Mouse (Mus musculus): ENCODE data around the gene Pecr. TPM values are rescaled to one million over a fixed set of nuclear protein-coding genes. Genes with fewer than 3 reads are reported as not detected.

Pecr gene
- polyA plus RNA-seq, 1 experiment from 2014 or later: 43.2 TPM

- no peak overlapping the region for H3K27ac ChIP-seq (ENCODE audit: low read depth, low read length)
- WGBS: 28% methylated on average over 4 of the region's 4 CpGs
- DNase-seq (ENCODE audit: low spot score): no peak
Observed at GRCm38 (mm10) chr1:72220008-72220407, 64.1 kb downstream of the Pecr start.

GRCm38 (mm10) chr1:72219116-72219515 is 65.0 kb downstream of the Pecr start:
- DNase-seq (ENCODE audit: low spot score) (no peak), ATAC-seq (replicated peaks; ENCODE audit: low FRiP score) (no peak)
- Histone ChIP-seq H3K9ac (ENCODE audit: low read depth, low read length) (no peak overlapping the region), H3K4me3 (ENCODE audit: low read depth, low read length) (no peak overlapping the region), H3K4me1 (replicated peaks; ENCODE audit: control insufficient read depth, insufficient read depth, low read length) (no peaks in the 10 kb centered on the region), H3K27me3 (replicated peaks; ENCODE audit: control insufficient read depth, insufficient read depth, low read length) (peaks cover 13% of the 10 kb centered on the region), H3K27ac (ENCODE audit: low read depth, low read length) (no peak overlapping the region), H3K4me2 (no peak overlapping the region), H3K9me3 (ENCODE audit: control insufficient read depth, low read length) (no peaks in the 10 kb centered on the region), H3K36me3 (ENCODE audit: control insufficient read depth, insufficient read depth, low read length) (no peaks in the 10 kb centered on the region)
- WGBS: 54% methylated on average over 2 of the region's 2 CpGs

More at GRCm38 (mm10) chr1:72220008-72220407, 64.1 kb downstream of the Pecr start:
- no peak overlapping the region for H3K4me2 ChIP-seq
- H3K4me3 ChIP-seq (ENCODE audit: low read depth, low read length): no peak overlapping the region
- H3K27me3 ChIP-seq (replicated peaks; ENCODE audit: control insufficient read depth, insufficient read depth, low read length): peaks cover 19% of the 10 kb centered on the region
- no peaks in the 10 kb centered on the region for H3K36me3 ChIP-seq (ENCODE audit: control insufficient read depth, insufficient read depth, low read length)
- no peaks in the 10 kb centered on the region for H3K4me1 ChIP-seq (replicated peaks; ENCODE audit: control insufficient read depth, insufficient read depth, low read length)
- no peak overlapping the region for H3K9ac ChIP-seq (ENCODE audit: low read depth, low read length)
- H3K9me3 ChIP-seq (ENCODE audit: control insufficient read depth, low read length): no peaks in the 10 kb centered on the region
- ATAC-seq (replicated peaks; ENCODE audit: low FRiP score): no peak

GRCm38 (mm10) chr1:72218626-72219025 is 65.5 kb downstream of the Pecr start:
- no peak for ATAC-seq (replicated peaks; ENCODE audit: low FRiP score)
- Histone ChIP-seq H3K9ac (ENCODE audit: low read depth, low read length) (no peak overlapping the region), H3K9me3 (ENCODE audit: control insufficient read depth, low read length) (no peaks in the 10 kb centered on the region), H3K4me3 (ENCODE audit: low read depth, low read length) (no peak overlapping the region), H3K27me3 (replicated peaks; ENCODE audit: control insufficient read depth, insufficient read depth, low read length) (peaks cover 9% of the 10 kb centered on the region), H3K27ac (ENCODE audit: low read depth, low read length) (no peak overlapping the region), H3K36me3 (ENCODE audit: control insufficient read depth, insufficient read depth, low read length) (no peaks in the 10 kb centered on the region), H3K4me1 (replicated peaks; ENCODE audit: control insufficient read depth, insufficient read depth, low read length) (no peaks in the 10 kb centered on the region), H3K4me2 (no peak overlapping the region)
- no peak for DNase-seq (ENCODE audit: low spot score)
- 44% methylated on average over 2 of the region's 2 CpGs for WGBS

DNA sequence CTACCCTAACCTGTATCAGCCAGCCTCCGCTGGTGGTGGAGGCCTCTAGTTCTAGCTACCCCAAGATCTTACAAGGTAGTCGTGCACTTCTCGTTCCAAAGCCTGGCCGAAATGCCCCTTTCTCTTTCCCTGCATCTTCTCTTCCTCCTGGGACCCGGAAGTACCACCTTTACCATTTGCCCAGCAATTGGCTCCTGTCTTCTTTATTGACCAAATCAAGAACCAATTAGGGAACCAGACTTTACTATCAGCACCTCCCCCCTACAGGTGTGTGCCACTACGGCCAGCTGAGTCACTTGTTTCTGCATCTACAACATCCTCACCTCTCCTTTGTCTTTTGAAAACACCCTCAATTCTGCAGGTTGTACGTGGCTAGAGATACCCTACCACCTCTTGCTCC is 67.4 kb downstream of the Pecr start:
- H3K27me3 ChIP-seq (replicated peaks; ENCODE audit: control insufficient read depth, insufficient read depth, low read length): peaks cover 4% of the 10 kb centered on the region; the same call in 1 of the 2 replicates
- H3K4me2 ChIP-seq: no peak overlapping the region
- 73% methylated on average over 7 of the region's 7 CpGs for WGBS
- DNase-seq (ENCODE audit: low spot score) (no peak), ATAC-seq (replicated peaks; ENCODE audit: low FRiP score) (no peak)
- no peaks in the 10 kb centered on the region for H3K4me1 ChIP-seq (replicated peaks; ENCODE audit: control insufficient read depth, insufficient read depth, low read length)
- no peak overlapping the region for H3K27ac ChIP-seq (ENCODE audit: low read depth, low read length)
- H3K9me3 ChIP-seq (ENCODE audit: control insufficient read depth, low read length): no peaks in the 10 kb centered on the region
- H3K4me3 ChIP-seq (ENCODE audit: low read depth, low read length): no peak overlapping the region
- H3K9ac ChIP-seq (ENCODE audit: low read depth, low read length): no peak overlapping the region
- H3K36me3 ChIP-seq (ENCODE audit: control insufficient read depth, insufficient read depth, low read length): no peaks in the 10 kb centered on the region

GRCm38 (mm10) chr1:72215174-72215573 is 68.9 kb downstream of the Pecr start:
- H3K4me3 ChIP-seq (ENCODE audit: low read depth, low read length): no peak overlapping the region
- H3K4me2 ChIP-seq: no peak overlapping the region
- no peaks in the 10 kb centered on the region; the same call in 1 of the 2 replicates for H3K4me1 ChIP-seq (replicated peaks; ENCODE audit: control insufficient read depth, insufficient read depth, low read length)
- H3K27me3 ChIP-seq (replicated peaks; ENCODE audit: control insufficient read depth, insufficient read depth, low read length): peaks cover 11% of the 10 kb centered on the region
- DNase-seq (ENCODE audit: low spot score) (no peak), ATAC-seq (replicated peaks; ENCODE audit: low FRiP score) (no peak)
- H3K36me3 ChIP-seq (ENCODE audit: control insufficient read depth, insufficient read depth, low read length): no peaks in the 10 kb centered on the region
- WGBS: 61% methylated on average over 4 of the region's 4 CpGs
- no peak overlapping the region for H3K9ac ChIP-seq (ENCODE audit: low read depth, low read length)
- no peak overlapping the region for H3K27ac ChIP-seq (ENCODE audit: low read depth, low read length)
- H3K9me3 ChIP-seq (ENCODE audit: control insufficient read depth, low read length): no peaks in the 10 kb centered on the region

DNA sequence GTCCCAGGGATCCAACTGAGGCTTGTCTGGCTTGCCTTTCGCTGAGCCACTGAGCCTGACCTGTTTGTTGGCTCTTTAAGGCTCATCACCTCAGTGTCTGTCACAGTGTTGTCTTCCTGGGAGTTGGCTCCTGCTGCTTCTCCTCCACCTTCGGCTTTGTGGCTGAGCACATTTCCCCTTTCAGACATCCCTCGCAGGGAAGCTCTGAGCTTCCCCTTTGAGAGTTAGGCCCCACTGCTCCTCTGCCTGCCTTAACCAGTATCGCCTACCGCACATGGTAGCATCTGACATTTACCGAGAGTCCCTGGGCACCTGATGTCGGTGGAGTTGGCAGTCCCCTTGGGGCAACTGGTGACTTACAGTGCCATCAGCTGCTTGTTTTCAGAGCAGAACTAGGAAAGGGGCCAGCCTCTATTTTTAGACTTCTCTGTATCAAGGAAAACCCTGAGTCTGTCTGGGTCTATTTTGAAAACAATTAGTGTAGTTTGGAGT is 69.6 kb downstream of the Pecr start:
- 46% methylated on average over 7 of the region's 7 CpGs for WGBS
- no peak overlapping the region for H3K9ac ChIP-seq (ENCODE audit: low read depth, low read length)
- no peak for DNase-seq (ENCODE audit: low spot score)

DNA sequence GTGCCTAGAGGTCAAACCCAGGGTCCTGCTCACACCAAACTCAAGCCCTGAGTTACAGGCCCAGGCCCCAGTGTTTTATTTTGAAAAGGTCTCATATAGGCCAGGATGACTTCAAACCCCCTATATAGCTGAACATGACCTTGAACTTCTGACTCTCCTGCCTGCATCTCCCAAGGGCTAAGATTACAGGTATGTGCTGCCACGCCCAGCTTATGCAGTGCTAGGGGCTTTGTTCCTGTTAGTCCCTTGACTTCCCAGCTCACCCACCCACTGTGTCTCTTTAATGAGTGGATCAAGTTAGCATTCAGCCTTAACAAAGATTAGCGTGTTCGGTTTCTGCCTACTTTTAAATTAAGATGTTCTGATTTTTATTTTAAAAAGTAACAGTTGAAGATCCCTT is 70.2 kb downstream of the Pecr start:
- H3K4me1 ChIP-seq (replicated peaks; ENCODE audit: control insufficient read depth, insufficient read depth, low read length): no peaks in the 10 kb centered on the region; the same call in 1 of the 2 replicates
- no peak overlapping the region for H3K4me2 ChIP-seq
- 82% methylated on average over 3 of the region's 3 CpGs for WGBS
- H3K9me3 ChIP-seq (ENCODE audit: control insufficient read depth, low read length): no peaks in the 10 kb centered on the region
- no peak overlapping the region for H3K4me3 ChIP-seq (ENCODE audit: low read depth, low read length)
- no peak overlapping the region for H3K27ac ChIP-seq (ENCODE audit: low read depth, low read length)
- H3K36me3 ChIP-seq (ENCODE audit: control insufficient read depth, insufficient read depth, low read length): no peaks in the 10 kb centered on the region
- DNase-seq (ENCODE audit: low spot score) (no peak), ATAC-seq (replicated peaks; ENCODE audit: low FRiP score) (no peak)
- H3K27me3 ChIP-seq (replicated peaks; ENCODE audit: control insufficient read depth, insufficient read depth, low read length): peaks cover 11% of the 10 kb centered on the region
- no peak overlapping the region for H3K9ac ChIP-seq (ENCODE audit: low read depth, low read length)

More for the DNA sequence above, 69.6 kb downstream of the Pecr start:
- no peak overlapping the region for H3K27ac ChIP-seq (ENCODE audit: low read depth, low read length)
- H3K36me3 ChIP-seq (ENCODE audit: control insufficient read depth, insufficient read depth, low read length): no peaks in the 10 kb centered on the region
- H3K4me2 ChIP-seq: no peak overlapping the region
- H3K27me3 ChIP-seq (replicated peaks; ENCODE audit: control insufficient read depth, insufficient read depth, low read length): peaks cover 11% of the 10 kb centered on the region
- no peaks in the 10 kb centered on the region; the same call in 1 of the 2 replicates for H3K4me1 ChIP-seq (replicated peaks; ENCODE audit: control insufficient read depth, insufficient read depth, low read length)
- no peak overlapping the region for H3K4me3 ChIP-seq (ENCODE audit: low read depth, low read length)
- ATAC-seq (replicated peaks; ENCODE audit: low FRiP score): no peak
- no peaks in the 10 kb centered on the region for H3K9me3 ChIP-seq (ENCODE audit: control insufficient read depth, low read length)

GRCm38 (mm10) chr1:72211701-72212699 is 72.1 kb downstream of the Pecr start, which contains the start of gene Mreg:
Gene Mreg, minus strand, starts transcription at chr1:72212307.
- peak; percentile 76 for ATAC-seq (replicated peaks; ENCODE audit: low FRiP score)

More at GRCm38 (mm10) chr1:72211701-72212699, 72.1 kb downstream of the Pecr start, which contains the start of gene Mreg:
- Histone ChIP-seq H3K27ac (ENCODE audit: low read depth, low read length) (no peak within 1 kb of the TSS), H3K9ac (ENCODE audit: low read depth, low read length) (peak within 1 kb of the TSS; percentile 62), H3K27me3 (replicated peaks; ENCODE audit: control insufficient read depth, insufficient read depth, low read length) (peaks cover 11% of the 10 kb centered on the region), H3K4me2 (peak within 1 kb of the TSS; percentile 92), H3K9me3 (ENCODE audit: control insufficient read depth, low read length) (no peaks in the 10 kb centered on the region), H3K36me3 (ENCODE audit: control insufficient read depth, insufficient read depth, low read length) (no peaks in the 10 kb centered on the region), H3K4me3 (ENCODE audit: low read depth, low read length) (peak within 1 kb of the TSS; percentile 68), H3K4me1 (replicated peaks; ENCODE audit: control insufficient read depth, insufficient read depth, low read length) (no peaks in the 10 kb centered on the region; the same call in 1 of the 2 replicates)
- peak; percentile 73 for DNase-seq (ENCODE audit: low spot score)
- under 1% methylated on average over 89 of the region's 89 CpGs for WGBS
